Mouse (Mus musculus) layer of hippocampus, adult 8-10 months (tissue): Measurements from ENCODE around the gene E130208F15Rik. TPM values are rescaled to one million over a fixed set of nuclear protein-coding genes. Genes with fewer than 3 reads are reported as not detected.
A peak's percentile ranks its signal among the peaks of the same experiment; 100 is the strongest.

Source experiments
- DNase-seq, 2 experiments: peaks; one replicate each; pipeline ENCODE4 v3.0.0; 2022; ENCODE audit warnings: low spot score in 2 of 2
- total RNA-seq, 4 experiments: library from RNA; stranded (reverse); gene quantifications; 2 replicates each; pipeline ENCODE4 v1.2.4; 2022

Gene E130208F15Rik
- under 1 TPM; 0.53 to 0.82 (median 0.66) TPM for total RNA-seq

DNA sequence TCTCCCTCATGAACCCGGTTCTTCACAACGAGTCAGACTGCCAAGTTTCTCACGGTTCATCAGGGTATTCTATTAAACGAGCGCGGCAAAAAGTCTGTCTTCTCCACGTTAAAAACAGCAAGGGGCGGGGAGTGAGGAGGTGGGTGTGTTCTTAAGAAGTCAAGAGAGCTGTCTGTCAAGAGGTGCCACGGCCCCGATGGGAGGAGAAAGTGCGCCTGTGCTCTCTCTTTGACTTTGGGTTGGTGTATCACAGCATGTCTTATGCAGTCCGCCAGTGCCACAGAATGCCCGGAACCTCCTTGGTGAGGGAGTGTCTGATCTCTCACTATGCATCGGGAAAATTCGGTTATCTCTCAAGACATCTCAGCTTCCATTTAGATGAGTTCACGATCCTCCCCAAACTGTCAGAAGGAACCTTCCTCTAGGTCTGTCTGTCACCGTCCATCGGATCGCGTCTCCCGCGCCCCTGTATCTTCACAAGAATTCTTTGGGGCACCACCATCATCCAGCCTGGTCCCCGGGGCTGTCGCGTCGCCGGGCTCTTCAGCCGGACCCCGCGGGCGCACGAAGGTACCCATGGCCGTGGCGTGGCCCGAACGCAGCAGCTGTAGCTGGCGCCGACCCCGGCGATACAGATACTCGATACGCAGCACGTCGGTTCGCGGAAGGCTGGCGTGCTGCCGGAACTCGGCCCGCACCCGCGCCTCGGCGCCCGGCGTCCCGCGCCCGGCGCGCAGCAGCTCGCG is at the start of gene E130208F15Rik:
E130208F15Rik (plus strand) TSS at position 202 of the 746 bp plus-strand sequence.
- DNase-seq = peak; percentile 61 to 70

- no peak for DNase-seq
Measured at GRCm38 (mm10) chr7:30274383-30274782, 47.2 kb upstream of the E130208F15Rik start.

- DNase-seq = no peak
Measured at GRCm38 (mm10) chr7:30278911-30279310, 42.6 kb upstream of the E130208F15Rik start.

- no peak for DNase-seq
Measured at GRCm38 (mm10) chr7:30279536-30279935, 42.0 kb upstream of the E130208F15Rik start.

- peak; percentile 84 to 91 for DNase-seq
Measured at GRCm38 (mm10) chr7:30279951-30280669, 41.4 kb upstream of the E130208F15Rik start, which contains the start of the genes Thap8 and Wdr62. Gene Thap8, plus strand, starts transcription at chr7:30280094. Gene Wdr62, minus strand, starts transcription at chr7:30280419.

DNA sequence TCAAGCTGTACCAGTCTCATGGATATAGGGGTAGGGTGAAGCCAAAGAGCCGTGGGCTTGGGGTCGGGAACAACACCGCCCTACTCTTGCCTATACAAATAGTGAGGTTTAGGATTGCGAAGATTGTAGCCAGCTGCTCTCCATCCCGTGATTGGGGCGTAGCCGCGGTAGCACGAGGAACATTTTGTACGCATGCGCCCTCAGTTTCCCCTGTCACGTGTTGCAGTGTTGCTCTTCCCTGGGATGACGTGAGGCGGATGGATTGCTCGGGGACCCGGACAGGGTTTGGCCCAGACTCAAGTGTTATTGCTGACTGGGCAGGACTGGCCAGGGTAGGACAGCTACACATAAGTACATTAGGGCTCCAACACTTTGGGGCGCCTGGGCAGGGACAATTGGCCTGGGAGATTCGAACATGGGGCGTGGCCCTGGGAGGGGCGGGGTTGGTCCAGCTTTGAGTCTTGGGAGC is 40.8 kb upstream of the E130208F15Rik start:
- peak; percentile 88 to 91 for DNase-seq

DNA sequence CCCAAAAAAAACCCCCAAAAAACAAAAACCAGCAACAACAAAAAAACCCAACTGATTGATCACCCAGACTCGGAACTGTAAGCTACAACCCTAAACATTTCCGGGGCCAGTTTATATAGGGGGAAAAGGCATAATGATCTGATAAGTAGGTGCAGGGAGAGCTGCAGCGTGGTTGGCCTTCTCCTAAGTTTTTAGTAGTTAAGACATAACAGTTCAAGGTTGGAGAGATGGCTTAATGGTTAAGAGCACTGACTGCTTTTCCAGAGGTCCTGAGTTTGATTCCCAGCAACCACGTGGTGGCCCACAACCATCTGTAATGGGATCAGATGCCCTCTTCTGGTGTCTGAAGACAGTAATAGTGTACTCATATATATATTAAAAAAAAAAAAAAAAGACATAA is 40.0 kb upstream of the E130208F15Rik start:
- DNase-seq = no peak

DNA sequence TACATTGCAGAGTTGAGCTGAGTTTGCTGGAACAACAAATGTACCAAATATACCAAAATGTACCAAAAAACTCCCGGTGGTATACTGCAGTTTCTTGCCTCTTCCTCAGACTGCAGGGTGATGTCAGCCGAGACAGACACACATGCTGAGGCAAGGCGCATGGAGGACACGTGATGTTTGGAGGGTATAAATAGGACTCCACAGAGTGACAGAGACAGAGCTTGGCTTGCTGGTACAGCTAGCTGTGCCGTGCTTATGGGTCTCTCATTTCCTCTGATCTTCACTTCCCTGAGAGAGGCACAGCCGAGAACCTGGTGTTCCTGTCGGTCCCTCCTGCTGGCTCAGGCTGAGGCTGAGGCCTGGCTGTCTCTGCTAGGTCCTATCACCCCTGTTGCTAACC is 38.8 kb upstream of the E130208F15Rik start:
- no peak for DNase-seq

- DNase-seq = no peak
Measured at GRCm38 (mm10) chr7:30286701-30287410, 34.7 kb upstream of the E130208F15Rik start.

DNA sequence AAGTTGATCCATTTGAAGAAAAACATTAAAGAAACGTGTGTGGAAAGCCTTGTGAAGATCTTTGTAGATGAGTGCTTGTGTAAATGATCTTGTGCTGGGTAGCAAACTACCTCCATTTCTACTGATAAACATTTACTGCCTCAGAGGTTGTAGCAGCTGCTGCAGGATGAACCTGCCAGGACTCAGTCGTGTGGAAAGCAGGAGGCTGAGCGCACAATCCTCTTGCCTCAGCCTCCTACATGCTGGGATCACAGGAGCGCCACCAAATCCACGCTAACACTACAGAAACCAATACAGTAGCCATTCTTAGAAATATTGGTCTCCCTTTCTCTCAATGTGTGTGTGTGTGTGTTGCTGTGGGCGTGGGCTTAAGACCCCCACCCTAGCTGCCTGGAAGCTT is 33.5 kb upstream of the E130208F15Rik start:
- DNase-seq = no peak

DNA sequence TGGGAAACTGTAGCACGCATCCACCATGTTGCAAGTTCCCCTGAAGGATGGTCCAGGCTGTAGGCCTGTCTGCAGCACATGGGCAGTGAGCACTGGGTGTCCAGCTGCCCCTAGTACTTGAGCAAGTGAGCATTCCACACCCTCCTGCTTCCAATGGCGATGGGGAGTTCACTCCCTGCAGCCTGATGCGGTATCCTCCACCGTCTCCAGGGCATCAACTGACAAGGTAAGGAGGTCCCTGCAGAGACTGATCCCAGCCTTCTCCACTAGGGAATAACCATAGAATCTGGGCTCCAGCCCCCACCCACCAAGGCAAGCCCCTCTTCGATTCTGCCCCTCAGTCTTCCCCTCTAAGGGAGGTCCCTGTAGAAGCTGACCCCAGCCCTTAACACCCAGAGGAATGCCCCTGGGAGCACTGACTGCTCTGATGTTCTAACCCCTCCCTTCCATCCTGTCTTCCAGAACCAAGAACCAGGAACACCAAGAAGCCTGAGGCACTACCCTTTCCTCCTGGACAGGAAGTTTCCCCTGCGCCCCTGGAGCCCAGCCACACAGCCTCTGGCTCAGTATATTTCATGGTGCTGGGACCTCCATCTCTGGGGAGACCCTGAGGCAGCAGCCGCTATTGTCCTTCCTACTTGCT is 32.3 kb upstream of the E130208F15Rik start:
- DNase-seq = no peak

- DNase-seq = no peak
Measured at GRCm38 (mm10) chr7:30289714-30290399, 31.7 kb upstream of the E130208F15Rik start.

DNA sequence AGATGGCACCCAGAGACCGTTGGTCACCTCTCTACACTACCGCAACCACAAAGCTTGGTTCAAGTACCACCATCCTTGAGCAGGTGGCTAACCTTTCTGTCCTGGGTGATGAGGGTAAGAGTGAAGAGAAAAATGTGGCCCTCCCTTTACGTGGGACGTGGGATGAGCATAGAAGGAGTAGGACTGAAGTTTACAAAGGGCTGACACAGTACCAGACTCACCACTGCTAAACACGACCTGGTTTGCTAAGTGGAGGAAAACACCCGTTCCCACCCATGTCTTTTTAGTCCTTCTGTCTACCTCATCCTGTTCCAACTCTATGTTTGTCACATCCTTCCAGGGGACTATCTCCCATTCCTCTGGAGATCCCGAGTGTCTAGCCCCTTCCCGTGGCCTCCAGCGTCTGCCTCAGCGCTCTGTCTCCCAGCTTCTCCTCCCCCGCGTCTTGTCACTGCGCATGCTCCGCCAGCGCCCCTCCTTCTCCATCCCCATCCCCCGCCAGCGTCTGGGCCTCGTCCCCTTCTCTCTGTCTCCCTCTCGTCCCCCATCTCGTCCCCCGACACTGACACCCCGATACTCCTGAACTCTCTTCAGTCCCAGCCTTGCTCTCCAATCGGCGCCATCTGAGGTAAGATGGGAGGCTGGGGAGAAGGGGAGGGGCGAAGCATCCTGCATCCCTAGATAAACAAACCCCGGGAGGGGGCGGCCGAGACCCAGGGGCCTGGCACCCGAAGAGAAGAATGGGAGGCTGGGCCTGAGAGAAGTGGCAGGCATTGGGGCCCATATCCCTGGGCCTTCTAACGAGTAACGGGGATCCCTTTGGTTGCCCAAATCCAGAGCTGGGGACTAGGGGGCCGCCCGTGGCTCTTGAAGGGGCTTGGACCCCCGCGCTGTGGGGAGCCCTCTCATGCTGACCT is 30.1 kb upstream of the E130208F15Rik start, which contains the start of gene Clip3:
Clip3 (plus strand) TSS at position 514 of the 917 bp plus-strand sequence.
- peak; percentile 85 to 90 for DNase-seq

GRCm38 (mm10) chr7:30293795-30294194 is 27.7 kb upstream of the E130208F15Rik start:
- DNase-seq = no peak

GRCm38 (mm10) chr7:30294296-30294695 is 27.2 kb upstream of the E130208F15Rik start:
- DNase-seq = no peak

DNA sequence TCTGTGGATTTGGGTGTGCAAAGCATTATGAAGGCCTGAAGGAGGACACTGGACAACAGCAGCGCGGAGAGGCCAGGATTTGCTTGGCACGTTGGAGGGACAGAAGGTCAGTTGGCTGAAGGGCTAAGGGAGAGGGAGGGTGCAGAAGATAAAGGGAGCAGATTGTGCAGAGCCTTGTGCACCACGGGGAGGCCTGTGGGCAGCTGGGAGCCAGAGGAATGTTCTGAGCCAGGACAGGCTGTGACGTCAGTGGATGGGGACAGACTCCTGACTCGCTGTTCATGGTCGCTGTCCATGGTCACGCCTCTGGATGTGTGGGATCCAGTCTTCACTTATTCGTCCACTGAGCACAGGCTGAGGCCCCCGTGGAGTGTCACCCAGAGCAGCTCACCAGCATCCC is 26.4 kb upstream of the E130208F15Rik start:
- no peak for DNase-seq

DNA sequence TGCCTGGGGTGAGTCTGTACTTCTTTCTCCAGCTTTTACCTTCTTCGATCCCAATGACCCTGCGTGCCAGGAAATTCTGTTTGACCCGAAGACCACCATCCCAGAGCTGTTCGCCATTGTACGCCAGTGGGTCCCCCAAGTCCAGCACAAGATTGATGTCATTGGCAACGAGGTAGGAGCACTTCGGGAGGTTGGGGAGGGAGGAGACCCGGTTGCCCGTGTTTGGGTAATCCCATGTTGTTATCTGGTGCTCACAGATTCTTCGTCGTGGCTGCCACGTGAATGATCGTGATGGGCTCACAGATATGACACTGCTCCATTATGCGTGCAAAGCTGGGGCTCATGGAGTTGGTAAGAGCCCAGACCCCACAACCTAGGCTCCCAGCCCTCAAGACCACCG is 24.7 kb upstream of the E130208F15Rik start:
- DNase-seq = no peak

- DNase-seq = no peak
Measured at GRCm38 (mm10) chr7:30297266-30297665, 24.3 kb upstream of the E130208F15Rik start.

DNA sequence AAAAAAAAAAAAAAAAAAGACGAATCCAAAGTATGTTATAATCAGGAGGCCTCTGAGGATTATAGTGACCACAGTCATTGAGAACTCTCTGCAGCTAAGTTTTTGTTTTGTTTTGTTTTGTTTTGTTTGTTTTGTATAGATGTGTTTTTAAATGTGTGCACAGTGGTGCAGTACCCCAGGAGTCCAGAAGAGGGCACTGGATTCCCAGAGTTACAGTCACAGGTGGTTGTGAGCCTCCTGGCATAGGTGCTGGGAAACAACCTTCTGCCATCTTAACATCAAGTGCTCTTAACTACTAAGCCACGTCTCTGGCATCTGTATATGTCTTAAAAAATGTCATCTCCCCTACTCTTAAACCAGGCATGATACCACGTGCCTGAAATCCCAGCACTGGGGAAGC is 20.6 kb upstream of the E130208F15Rik start:
- no peak for DNase-seq
